Mouse (Mus musculus) left cerebral cortex, postnatal 10 days (tissue): ENCODE results near the gene Dnajc16. TPM values are rescaled to one million over a fixed set of nuclear protein-coding genes. Genes with fewer than 3 reads are reported as not detected.
"Not testable (repeated sequence)": the region's sequence is repeated elsewhere in the genome, so short reads cannot be mapped to it uniquely, and the experiment has no call there.

Source experiments
- DNase-seq, 2 experiments: peaks; one replicate each; pipeline ENCODE4 v3.0.0; 2021 to 2022; ENCODE audit warnings: low spot score in 2 of 2, mixed read lengths in 1 of 2; ENCODE audit errors: extremely low spot score in 1 of 2
- intact Hi-C: fragments of 180-260 bp; cut with DNase I; formaldehyde crosslinking; loops from one replicate; pipeline ENCODE4 v1.15.1; 2025
- total RNA-seq, 2 experiments: library from RNA; stranded (reverse); gene quantifications; 2 replicates each; pipeline ENCODE4 v1.2.3; 2021

Dnajc16 gene
- total RNA-seq, 2 experiments from 2014 or later = 26.8 to 29.2 TPM

GRCm38 (mm10) chr4:141804105-141804504 lies 13.4 kb upstream of the Dnajc16 start:
- intact Hi-C loops = no loop called here
- peak in 1 of 2 experiments; percentile 27 for DNase-seq

GRCm38 (mm10) chr4:141797545-141797944 lies 6.8 kb upstream of the Dnajc16 start:
- intact Hi-C loops = no loop called here
- peak in 1 of 2 experiments; percentile 14 for DNase-seq

GRCm38 (mm10) chr4:141796954-141797353 lies 6.2 kb upstream of the Dnajc16 start:
- intact Hi-C loops = no loop called here
- DNase-seq = peak in 1 of 2 experiments; percentile 11

GRCm38 (mm10) chr4:141796356-141796755 lies 5.6 kb upstream of the Dnajc16 start:
- intact Hi-C loops = no loop called here
- DNase-seq = peak in 1 of 2 experiments; percentile 31

- no peak for DNase-seq
- intact Hi-C loops = no loop called here
Measured at GRCm38 (mm10) chr4:141794152-141794535, 3.4 kb upstream of the Dnajc16 start.

- intact Hi-C loops = no loop called here
- DNase-seq = peak; percentile 95 to 97
Measured at GRCm38 (mm10) chr4:141793282-141794151, 2.8 kb upstream of the Dnajc16 start, which contains the start of gene Casp9. TSS of gene Casp9 (plus strand) at chr4:141793612.

- intact Hi-C loops = no loop called here
- DNase-seq = peak in 1 of 2 experiments; percentile 33
Measured at GRCm38 (mm10) chr4:141792554-141793281, 2.0 kb upstream of the Dnajc16 start.

GRCm38 (mm10) chr4:141791951-141792350 lies 1.2 kb upstream of the Dnajc16 start:
- intact Hi-C loops = no loop called here
- DNase-seq = peak in 1 of 2 experiments; percentile 13

- intact Hi-C loops = no loop called here
- peak in 1 of 2 experiments; percentile 15 for DNase-seq
Measured at GRCm38 (mm10) chr4:141791486-141791885, 755 bp upstream of the Dnajc16 start.

GRCm38 (mm10) chr4:141789564-141790218 lies 1.0 kb downstream of the Dnajc16 start:
- intact Hi-C loops = no loop called here
- DNase-seq = no peak

- intact Hi-C loops = no loop called here
- DNase-seq = peak in 1 of 2 experiments; percentile 17
Measured at GRCm38 (mm10) chr4:141787462-141787861, 3.3 kb downstream of the Dnajc16 start.

- DNase-seq = peak in 1 of 2 experiments; percentile 43
- intact Hi-C loops = no loop called here
Measured at GRCm38 (mm10) chr4:141787046-141787445, 3.7 kb downstream of the Dnajc16 start.

- intact Hi-C loops = no loop called here
- peak in 1 of 2 experiments; percentile 18 for DNase-seq
Measured at GRCm38 (mm10) chr4:141786141-141786540, 4.6 kb downstream of the Dnajc16 start.

- intact Hi-C loops = no loop called here
Measured at GRCm38 (mm10) chr4:141784835-141785234, 5.9 kb downstream of the Dnajc16 start.

GRCm38 (mm10) chr4:141781201-141781985 lies 9.3 kb downstream of the Dnajc16 start:
- DNase-seq = peak in 1 of 2 experiments; percentile 13

More at GRCm38 (mm10) chr4:141784835-141785234, 5.9 kb downstream of the Dnajc16 start:
- peak in 1 of 2 experiments; percentile 24 for DNase-seq

GRCm38 (mm10) chr4:141779828-141780227 lies 10.9 kb downstream of the Dnajc16 start:
- intact Hi-C loops = loop anchor here (5.0 kb wide), 1 partner anchor 83 kb away; no protein-coding TSS in a partner anchor
- DNase-seq = peak in 1 of 2 experiments; percentile 25

More at GRCm38 (mm10) chr4:141781201-141781985, 9.3 kb downstream of the Dnajc16 start:
- intact Hi-C loops = no loop called here

GRCm38 (mm10) chr4:141773019-141773418 lies 17.7 kb downstream of the Dnajc16 start:
- DNase-seq, intact Hi-C loops: not testable (repeated sequence)

- no peak for DNase-seq
- intact Hi-C loops = no loop called here
Measured at GRCm38 (mm10) chr4:141771823-141772222, 18.9 kb downstream of the Dnajc16 start.
